In genomic region chr5:137779053-137779933, GRCm38 (mm10) we compare ENCODE assay signal across 8 mouse cellular contexts. TPM values are rescaled to one million over a fixed set of nuclear protein-coding genes. Genes with fewer than 3 reads are reported as not detected.
A peak's percentile ranks its signal among the peaks of the same experiment; 100 is the strongest.
DNase-seq lines count a peak whose midpoint lies in the region; ATAC-seq lines count a peak whose summit lies in the region.

No protein-coding gene starts in this region.

- H3K9me3 ChIP-seq in forebrain, embryonic 10.5 days: no peaks in the 10 kb centered on the region
- H3K9me3 ChIP-seq in kidney, embryonic 14.5 days (ENCODE audit: control insufficient read depth, low read length): no peaks in the 10 kb centered on the region

- peaks cover 53% of the 10 kb centered on the region for H3K4me1 ChIP-seq in forebrain, embryonic 10.5 days
- H3K4me1 ChIP-seq in kidney, embryonic 14.5 days (ENCODE audit: control insufficient read depth, insufficient read depth, low read length): peaks cover 21% of the 10 kb centered on the region

- peak overlapping the region; percentile 96 for H3K4me2 ChIP-seq in kidney, embryonic 14.5 days (replicated peaks; ENCODE audit: low read depth, low read length)

- peak overlapping the region; percentile 95 for H3K27ac ChIP-seq in forebrain, embryonic 10.5 days
- peak overlapping the region; percentile 86 for H3K27ac ChIP-seq in kidney, embryonic 14.5 days (ENCODE audit: low read depth, low read length)

- H3K9ac ChIP-seq in kidney, embryonic 14.5 days (ENCODE audit: low read depth, low read length): peak overlapping the region; percentile 90

- H3K27me3 ChIP-seq in forebrain, embryonic 10.5 days (ENCODE audit: poor library complexity, severe bottlenecking): no peaks in the 10 kb centered on the region
- H3K27me3 ChIP-seq in kidney, embryonic 14.5 days (ENCODE audit: control insufficient read depth, insufficient read depth, low read length): no peaks in the 10 kb centered on the region

- ATAC-seq in kidney, embryonic 14.5 days (ENCODE audit: low FRiP score, low TSS enrichment): peak; percentile 21

- peaks cover 44% of the 10 kb centered on the region for H3K36me3 ChIP-seq in forebrain, embryonic 10.5 days (replicated peaks)
- H3K36me3 ChIP-seq in kidney, embryonic 14.5 days (ENCODE audit: control insufficient read depth, insufficient read depth, low read length): peaks cover 43% of the 10 kb centered on the region

- under 1% methylated on average over 77 of the region's 83 CpGs for WGBS in forebrain, embryonic 10.5 days
- WGBS in kidney, embryonic 14.5 days: under 1% methylated on average over 76 of the region's 83 CpGs

- peak; percentile 27 for DNase-seq in left cerebral cortex, postnatal 4 days
- no peak for DNase-seq in left cerebral cortex, adult 9 months (ENCODE audit: low spot score in 2 of 2)
- peak; percentile 74 for DNase-seq in adrenal gland, postnatal 14 days
- DNase-seq in forebrain, embryonic 10.5 days (ENCODE audit: extremely low spot score, low spot score): peak; percentile 52
- DNase-seq in lung, postnatal 14 days: peak; percentile 40
- peak; percentile 44 to 46 for DNase-seq in spleen, postnatal 36 days (ENCODE audit: low spot score in 2 of 2)
- no peak for DNase-seq in yolk sac, embryonic 10.5 days (ENCODE audit: low spot score)

- peak overlapping the region; percentile 99 for H3K4me3 ChIP-seq in forebrain, embryonic 10.5 days
- peak overlapping the region; percentile 94 for H3K4me3 ChIP-seq in kidney, embryonic 14.5 days (ENCODE audit: low read length)

- intact Hi-C loops in left cerebral cortex, postnatal 4 days (cut with DNase I): no loop called here

RNA-seq across cellular contexts. Expression of gene Ppp1r35, which starts 0.6 kb away (rescaled TPM):
- 10 to 100 TPM; 28.4 to 38.6 TPM for total RNA-seq in left cerebral cortex, postnatal 4 days (2021)
- total RNA-seq in adrenal gland, postnatal 14 days (2021): 20.4 and 21.9 TPM in 2 replicates
- 47.5 and 49.2 TPM in 2 replicates for polyA plus RNA-seq in forebrain, embryonic 10.5 days (2016; fragmentation: Nextera tagmentation; extraction: Ambion mirVana)
- polyA plus RNA-seq in kidney, embryonic 14.5 days (2014; fragmentation: Nextera tagmentation; extraction: Ambion mirVana): 41.6 and 54.8 TPM in 2 replicates

RNA-seq across cellular contexts. Expression of gene Mepce, which starts 8.2 kb away (rescaled TPM):
- 10 to 100 TPM; 32.9 to 35.2 TPM for total RNA-seq in left cerebral cortex, postnatal 4 days (2021)
- 41.5 and 46.7 TPM in 2 replicates for total RNA-seq in adrenal gland, postnatal 14 days (2021)
- polyA plus RNA-seq in forebrain, embryonic 10.5 days (2016; fragmentation: Nextera tagmentation; extraction: Ambion mirVana): 10.0 and 11.5 TPM in 2 replicates
- polyA plus RNA-seq in kidney, embryonic 14.5 days (2014; fragmentation: Nextera tagmentation; extraction: Ambion mirVana): 11.8 and 16.4 TPM in 2 replicates

RNA-seq across cellular contexts. Expression of gene Zcwpw1, which starts 8.3 kb away (rescaled TPM):
- total RNA-seq in left cerebral cortex, postnatal 4 days (2021): 1 to 10 TPM; 5.4 to 6.1 TPM
- 5.6 and 5.7 TPM in 2 replicates for total RNA-seq in adrenal gland, postnatal 14 days (2021)
- 12.9 and 14.8 TPM in 2 replicates for polyA plus RNA-seq in forebrain, embryonic 10.5 days (2016; fragmentation: Nextera tagmentation; extraction: Ambion mirVana)
- 21.8 and 27.4 TPM in 2 replicates for polyA plus RNA-seq in kidney, embryonic 14.5 days (2014; fragmentation: Nextera tagmentation; extraction: Ambion mirVana)

RNA-seq across cellular contexts. Expression of gene Tsc22d4, which starts 33.8 kb away (rescaled TPM):
- 10 to 100 TPM; 61.6 to 71.9 TPM for total RNA-seq in left cerebral cortex, postnatal 4 days (2021)
- total RNA-seq in adrenal gland, postnatal 14 days (2021): 74.9 and 87.3 TPM in 2 replicates
- 71.0 and 72.0 TPM in 2 replicates for polyA plus RNA-seq in forebrain, embryonic 10.5 days (2016; fragmentation: Nextera tagmentation; extraction: Ambion mirVana)
- 104 and 121 TPM in 2 replicates for polyA plus RNA-seq in kidney, embryonic 14.5 days (2014; fragmentation: Nextera tagmentation; extraction: Ambion mirVana)

RNA-seq across cellular contexts. Expression of gene Nyap1, which starts 37.9 kb away (rescaled TPM):
- total RNA-seq in left cerebral cortex, postnatal 4 days (2021): 100 to 1,000 TPM; 195 to 197 TPM
- 3.6 and 5.9 TPM in 2 replicates for total RNA-seq in adrenal gland, postnatal 14 days (2021)
- polyA plus RNA-seq in forebrain, embryonic 10.5 days (2016; fragmentation: Nextera tagmentation; extraction: Ambion mirVana): 2.9 and 5.1 TPM in 2 replicates
- 0.56 and 1.1 TPM in 2 replicates for polyA plus RNA-seq in kidney, embryonic 14.5 days (2014; fragmentation: Nextera tagmentation; extraction: Ambion mirVana)

Comparison
In these comparisons a context has a peak if more than half of its experiments do, and no peak if none do; other contexts are left out.
1. DNase-seq: peak in left cerebral cortex, postnatal 4 days (single experiment), adrenal gland, postnatal 14 days (single experiment), forebrain, embryonic 10.5 days (single experiment), lung, postnatal 14 days (single experiment) and spleen, postnatal 36 days (2 of 2); none in left cerebral cortex, adult 9 months (0 of 2) and yolk sac, embryonic 10.5 days (single experiment).